Mouse (Mus musculus): ENCODE measurements around the gene Spns1. TPM values are rescaled to one million over a fixed set of nuclear protein-coding genes. Genes with fewer than 3 reads are reported as not detected.
"Not testable (repeated sequence)": the region's sequence is repeated elsewhere in the genome, so short reads cannot be mapped to it uniquely, and the experiment has no call there.

The Spns1 gene
- 10 to 100 TPM; 78.8 to 91.0 TPM for total RNA-seq (2021)
- long read RNA-seq, transcript Spns1-201 (12 exons, 2,219 nt): major isoform, 93 of 121 reads
- long read RNA-seq, partial matches to known transcripts: 20 of 121 reads
- long read RNA-seq, other reads (novel, unspliced or antisense): 8 of 121 reads

DNA sequence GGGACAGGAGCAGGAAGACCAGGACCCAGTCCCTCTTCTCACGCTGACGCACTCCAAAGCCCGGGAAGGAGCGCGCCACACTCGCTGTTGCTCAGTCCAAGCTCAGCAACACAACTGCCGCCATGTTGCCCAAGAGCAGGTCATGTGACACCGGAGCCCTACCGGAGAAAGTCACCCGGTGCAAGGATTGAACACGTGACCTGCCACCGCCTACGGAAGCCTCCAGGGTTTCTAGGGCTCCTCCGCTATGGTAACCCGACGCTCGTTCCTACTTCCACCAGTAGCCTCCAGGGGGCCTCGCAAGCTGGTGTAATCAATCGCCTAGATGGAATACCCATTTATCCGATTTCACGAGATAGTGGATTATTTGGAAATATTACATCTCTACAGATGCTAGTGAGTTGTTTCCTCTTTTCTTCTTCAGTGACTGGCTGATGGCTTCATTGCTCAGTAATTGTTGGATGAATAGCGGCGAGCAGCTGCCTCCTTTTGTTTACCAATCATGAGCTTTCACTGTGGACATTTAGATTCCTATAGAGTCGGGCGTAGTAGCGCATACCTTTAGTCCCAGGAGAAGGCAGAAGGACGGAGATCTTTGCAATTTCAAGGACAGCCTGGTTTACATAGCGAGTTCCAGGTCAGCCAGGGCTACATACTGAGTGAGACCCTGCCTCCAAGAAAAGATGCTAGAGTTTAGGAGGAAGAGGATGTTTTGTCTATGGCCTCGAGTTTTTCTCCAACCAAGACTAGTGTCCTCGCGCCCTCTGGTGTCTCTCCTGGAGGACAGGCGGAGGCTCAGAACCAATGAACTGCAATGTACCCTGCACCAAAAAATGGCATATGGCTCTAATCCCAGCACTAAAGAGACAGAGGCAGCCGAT is at the start of gene Spns1:
Spns1 (minus strand) TSS at position 173 of the 881 bp plus-strand sequence.
- DNase-seq (ENCODE audit: low spot score in 2 of 2): peak; percentile 96 to 97

DNA sequence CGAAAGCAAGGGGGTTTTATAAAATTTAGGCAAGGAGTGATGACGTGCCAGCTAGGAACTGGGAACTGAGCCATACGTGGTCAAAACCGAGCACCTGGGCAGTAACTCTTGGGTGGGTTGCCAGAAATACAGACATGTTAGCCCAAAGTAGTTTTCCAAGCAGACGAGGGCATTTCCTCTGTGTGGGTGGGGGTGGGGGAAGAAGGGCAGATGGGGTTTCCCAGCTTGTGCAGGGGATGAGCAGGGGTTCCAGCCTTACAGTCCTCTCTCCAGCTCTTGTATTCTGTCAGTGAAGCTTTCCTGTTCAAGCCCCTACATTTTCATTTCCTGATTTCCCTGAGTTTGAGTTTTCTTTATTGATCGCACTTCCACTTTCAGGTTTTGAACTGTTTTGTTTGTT is 46.9 kb upstream of the Spns1 start:
- no peak for DNase-seq (ENCODE audit: low spot score in 2 of 2)

DNA sequence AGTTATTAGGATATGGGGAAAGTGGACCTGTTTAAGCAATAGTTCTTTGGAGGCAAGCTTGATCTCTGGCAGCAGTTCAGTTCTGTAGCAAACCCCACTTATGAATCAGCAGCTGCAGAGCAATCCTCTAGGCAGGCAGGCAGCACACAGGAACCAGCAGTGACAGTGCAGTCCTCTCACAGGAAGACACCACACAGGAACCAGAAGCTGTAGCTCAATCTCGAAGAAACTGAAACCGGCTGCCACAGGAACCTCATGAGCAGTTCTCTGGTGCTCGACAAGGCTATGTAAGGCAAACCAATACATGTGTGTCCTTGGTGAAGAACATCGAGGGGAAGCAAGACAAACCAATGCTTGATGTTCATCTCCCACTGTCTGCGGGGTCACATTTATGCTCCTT is 44.5 kb upstream of the Spns1 start:
- no peak for DNase-seq (ENCODE audit: low spot score in 2 of 2)

DNA sequence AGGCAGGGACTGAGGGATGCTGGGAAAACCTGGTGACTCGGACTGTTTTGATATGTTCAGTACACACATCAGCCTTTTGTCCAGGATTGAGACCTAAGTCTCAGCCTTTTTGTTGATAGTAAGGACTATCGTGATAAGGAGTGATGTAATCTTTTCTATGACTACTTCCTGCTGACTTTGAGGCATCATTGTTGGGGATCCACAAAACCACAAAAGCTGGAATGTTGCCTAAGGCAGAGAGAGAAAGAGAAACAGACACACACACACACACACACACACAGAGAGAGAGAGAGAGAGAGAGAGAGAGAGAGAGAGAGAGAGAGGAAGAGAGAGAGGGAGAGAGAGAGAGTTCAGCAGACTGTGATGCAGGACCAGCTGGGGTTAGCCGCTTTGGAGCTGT is 41.2 kb upstream of the Spns1 start:
- DNase-seq (ENCODE audit: low spot score in 2 of 2): no peak

DNA sequence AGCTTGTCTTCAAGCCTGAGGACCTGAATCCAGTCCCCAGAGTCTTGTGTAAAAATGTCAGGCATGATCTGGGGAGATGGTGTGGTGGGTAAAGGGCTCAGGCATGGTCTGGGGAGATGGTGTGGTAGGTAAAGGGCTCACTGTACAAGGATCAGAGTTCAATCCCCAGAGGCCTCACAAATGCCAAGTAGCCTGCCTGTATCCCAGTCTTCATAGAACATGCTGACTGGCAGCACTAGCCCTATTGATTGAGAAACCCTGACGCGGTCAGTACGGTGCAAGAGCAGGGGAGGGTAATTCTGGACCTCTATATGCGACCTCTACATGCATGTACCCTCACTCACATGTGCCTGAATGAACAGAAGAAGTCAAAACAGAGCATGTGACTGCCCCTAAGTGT is 40.4 kb upstream of the Spns1 start:
- no peak for DNase-seq (ENCODE audit: low spot score in 2 of 2)

DNA sequence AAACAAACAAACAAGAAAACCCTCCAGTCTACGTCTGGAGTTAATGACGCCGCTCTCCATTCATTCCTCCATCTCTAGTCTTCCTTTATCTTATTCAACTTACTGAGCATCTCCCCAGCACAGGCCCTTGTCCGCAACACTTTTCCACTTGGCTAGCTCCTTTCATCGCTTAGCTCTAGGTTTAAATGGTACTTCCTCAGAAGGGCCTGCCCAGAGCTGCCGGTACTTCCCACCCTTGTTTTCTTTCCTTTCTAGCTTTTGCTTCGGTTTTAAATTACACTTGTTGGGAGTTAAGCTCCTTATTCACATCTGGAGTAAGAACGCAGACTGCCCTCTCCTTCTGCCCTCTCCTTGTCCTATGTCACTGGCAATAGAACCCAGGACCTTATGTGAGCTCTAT is 39.8 kb upstream of the Spns1 start:
- no peak for DNase-seq (ENCODE audit: low spot score in 2 of 2)

DNA sequence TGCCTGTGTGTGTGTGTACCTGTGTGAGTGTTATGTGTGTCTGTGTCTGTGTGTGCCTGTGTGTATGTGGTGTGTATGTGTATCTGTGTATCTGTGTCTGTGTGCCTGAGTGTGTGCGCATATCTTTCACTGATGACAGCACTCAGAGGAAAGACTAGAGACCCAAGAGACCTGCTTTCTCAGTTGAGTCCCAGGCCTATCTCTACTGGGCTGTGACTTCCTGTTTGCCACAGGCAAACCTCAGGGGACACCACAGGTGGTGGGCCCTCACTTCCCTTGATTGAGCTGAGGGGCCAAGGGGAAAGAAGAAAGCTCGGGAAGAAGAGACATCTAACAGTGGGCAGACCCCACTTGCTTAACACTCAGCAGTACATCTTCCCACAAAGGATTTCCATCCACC is 39.4 kb upstream of the Spns1 start:
- DNase-seq (ENCODE audit: low spot score in 2 of 2): no peak

DNA sequence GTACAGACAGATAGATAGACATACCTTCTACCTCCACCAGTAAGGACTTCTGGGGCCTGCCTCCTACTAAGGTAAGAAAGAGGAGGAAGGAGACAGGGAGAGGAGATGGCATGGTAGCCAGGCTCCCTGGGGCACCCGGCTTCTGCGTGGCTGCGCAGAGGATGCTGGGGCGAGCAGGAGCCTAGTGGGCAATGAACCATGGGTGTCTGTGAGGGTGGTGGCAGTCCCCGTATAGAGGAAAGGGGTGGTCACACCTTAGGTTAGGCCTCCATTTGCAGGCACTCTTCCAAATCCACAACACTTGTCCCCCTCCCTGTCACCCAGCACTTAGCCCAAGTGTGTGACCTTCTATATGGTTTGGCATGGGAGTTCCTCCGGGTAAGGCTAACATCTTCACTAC is 37.5 kb upstream of the Spns1 start, which contains the start of gene Cd19:
Cd19 (minus strand) TSS at position 165 of the 400 bp plus-strand sequence.
- DNase-seq (ENCODE audit: low spot score in 2 of 2): no peak

DNA sequence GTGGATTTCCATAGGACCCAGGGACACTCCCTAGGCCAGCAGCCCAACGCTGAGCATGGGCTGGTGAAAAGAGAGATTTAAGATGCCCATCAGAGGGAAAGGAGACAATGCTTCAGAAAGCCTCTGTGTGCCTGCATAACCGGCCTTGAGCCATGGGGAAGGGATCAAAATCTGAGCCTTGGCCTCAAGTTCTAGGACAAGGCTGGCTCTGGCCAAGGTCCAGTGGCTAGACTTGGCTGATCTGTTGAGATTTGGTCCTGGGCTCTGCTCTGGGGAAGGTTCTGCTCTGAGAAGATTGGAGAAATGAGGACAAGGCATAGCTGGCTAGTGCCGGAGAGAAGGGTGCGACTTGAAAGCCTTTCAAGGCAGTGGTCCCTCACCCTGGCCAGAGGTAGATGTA is 33.8 kb upstream of the Spns1 start:
- no peak for DNase-seq (ENCODE audit: low spot score in 2 of 2)

DNA sequence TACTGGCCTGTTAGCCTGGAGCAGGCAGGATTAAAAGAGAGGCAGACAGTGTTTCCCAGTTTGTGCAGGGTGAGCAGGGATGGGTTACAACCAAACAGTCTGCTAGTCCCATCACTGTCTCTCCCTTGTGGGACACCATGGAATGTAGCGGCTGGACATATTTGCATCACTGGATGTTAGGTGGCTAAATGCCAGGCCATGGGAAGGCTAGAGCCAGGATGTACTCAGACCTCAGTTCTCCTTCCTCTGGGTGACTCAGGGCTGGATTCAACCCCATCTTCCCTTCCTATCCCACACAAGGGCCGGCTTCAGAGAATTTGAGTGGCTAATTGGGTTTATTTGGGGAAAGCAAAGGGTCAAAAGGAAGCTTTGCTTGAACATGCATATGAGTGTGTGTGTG is 31.4 kb upstream of the Spns1 start:
- no peak for DNase-seq (ENCODE audit: low spot score in 2 of 2)

DNA sequence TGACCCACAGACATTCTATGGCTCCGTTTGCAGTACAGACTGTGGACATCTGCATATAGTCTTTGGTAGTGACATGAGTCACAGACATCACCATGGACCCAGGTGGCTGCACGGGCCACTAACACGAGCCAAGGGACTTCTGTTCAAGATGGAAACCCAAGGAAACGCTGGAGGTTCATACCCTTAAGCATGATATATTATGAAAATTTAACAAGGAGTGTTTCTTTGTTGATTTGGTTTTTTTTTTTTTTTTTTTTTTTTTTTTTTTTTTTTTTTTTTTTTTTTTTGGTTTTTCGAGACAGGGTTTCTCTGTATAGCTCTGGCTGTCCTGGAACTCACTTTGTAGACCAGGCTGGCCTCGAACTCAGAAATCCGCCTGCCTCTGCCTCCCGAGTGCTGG is 25.3 kb upstream of the Spns1 start:
- DNase-seq (ENCODE audit: low spot score in 2 of 2): not testable (repeated sequence)

DNA sequence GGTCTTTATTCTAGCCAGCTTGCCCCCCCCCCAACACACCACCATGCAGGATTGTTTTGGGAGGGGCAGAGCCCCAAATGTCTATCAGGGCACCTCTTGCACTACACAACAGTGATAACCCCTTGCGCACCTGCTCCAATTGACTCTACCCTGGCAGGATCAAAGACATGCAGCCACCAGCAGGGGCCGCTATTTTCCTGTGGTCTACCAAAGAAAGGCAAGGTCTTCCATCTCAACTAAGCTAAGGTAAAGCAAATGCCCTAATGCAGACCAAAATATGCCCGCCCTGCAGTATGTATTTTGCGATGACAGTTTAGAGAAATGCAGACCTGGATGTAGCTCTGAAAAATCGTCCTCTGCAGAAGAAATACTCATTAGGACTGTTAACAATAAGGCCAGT is 22.3 kb upstream of the Spns1 start:
- DNase-seq (ENCODE audit: low spot score in 2 of 2): peak; percentile 83 to 85

DNA sequence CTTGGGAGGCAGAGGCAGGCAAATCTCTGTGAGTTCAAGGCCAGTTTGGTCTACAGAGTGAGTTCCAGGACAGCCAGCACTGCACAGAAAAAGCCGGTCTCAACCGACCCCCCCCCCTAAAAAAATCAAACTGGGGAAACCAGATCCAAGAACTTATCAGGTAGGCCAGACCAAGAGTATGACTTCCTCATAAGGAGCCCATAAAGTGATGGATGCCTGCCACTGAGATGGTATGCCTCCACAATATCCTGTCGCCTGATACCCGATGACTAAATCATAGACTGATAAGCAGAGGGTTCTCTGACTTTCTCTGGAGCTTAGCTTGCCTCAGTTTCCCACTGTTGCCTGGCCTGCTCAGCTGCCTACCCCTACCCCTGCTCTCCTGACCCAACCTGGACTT is 20.6 kb upstream of the Spns1 start:
- DNase-seq (ENCODE audit: low spot score in 2 of 2): no peak

DNA sequence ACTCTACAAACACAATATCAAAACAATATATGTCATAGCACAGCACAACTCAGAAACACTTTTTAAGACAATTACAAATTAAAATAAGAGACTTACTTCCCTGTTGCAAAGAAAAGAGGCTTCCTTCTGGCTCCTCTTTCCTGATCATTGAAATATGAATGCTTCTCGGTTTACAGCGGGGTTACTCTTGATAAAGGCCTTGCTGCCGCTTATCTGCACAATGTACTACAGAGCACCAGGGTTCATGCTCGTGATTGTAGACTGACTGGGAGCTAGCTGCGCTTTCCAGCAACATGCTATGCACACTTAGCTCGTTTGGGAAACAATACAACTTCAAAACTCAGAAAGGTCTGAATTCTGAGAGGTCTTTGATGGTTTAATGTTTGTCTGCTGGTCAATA is 20.0 kb upstream of the Spns1 start:
- DNase-seq (ENCODE audit: low spot score in 2 of 2): no peak

DNA sequence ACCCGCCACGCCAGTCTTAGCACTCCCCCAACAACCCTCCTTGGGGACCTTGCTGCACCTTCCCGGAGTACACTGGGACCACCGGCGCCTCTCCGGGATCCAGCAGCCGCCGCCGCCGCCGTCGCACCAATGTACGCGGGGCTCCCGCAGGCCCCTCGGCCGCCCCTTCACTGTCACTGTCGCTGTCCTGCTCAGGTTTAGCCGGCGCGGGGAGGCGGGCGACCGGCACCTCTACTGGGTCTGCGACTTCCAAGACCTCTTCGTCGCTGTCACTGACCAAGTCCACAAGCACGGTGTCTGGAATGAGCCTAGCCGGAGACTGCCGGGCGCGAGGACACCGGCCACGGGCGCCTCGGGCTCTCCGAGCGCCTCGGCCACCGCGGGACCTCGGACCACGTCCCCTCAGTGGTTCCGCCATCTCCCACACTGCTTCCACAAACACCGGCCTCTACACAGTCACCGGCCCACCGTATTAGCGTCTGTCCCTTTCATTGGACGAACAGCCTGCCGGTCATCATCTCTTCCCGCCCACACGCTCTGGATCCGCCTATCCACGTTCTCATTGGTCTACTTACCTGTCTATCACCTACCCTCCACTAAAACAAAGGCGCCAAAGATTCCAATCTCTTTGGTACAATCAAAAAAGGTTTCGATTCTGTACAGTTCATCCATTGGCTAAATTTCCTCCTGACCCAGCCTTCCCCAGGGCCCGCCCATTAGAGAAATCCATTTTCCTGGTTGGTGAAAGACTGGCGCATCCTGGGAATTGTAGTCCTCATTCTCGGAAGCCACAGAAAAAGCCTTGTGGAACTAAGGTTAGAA is 19.3 kb upstream of the Spns1 start, which contains the start of gene Nfatc2ip:
Nfatc2ip (minus strand) TSS at position 440 of the 822 bp plus-strand sequence.
- peak; percentile 97 to 98 for DNase-seq (ENCODE audit: low spot score in 2 of 2)

DNA sequence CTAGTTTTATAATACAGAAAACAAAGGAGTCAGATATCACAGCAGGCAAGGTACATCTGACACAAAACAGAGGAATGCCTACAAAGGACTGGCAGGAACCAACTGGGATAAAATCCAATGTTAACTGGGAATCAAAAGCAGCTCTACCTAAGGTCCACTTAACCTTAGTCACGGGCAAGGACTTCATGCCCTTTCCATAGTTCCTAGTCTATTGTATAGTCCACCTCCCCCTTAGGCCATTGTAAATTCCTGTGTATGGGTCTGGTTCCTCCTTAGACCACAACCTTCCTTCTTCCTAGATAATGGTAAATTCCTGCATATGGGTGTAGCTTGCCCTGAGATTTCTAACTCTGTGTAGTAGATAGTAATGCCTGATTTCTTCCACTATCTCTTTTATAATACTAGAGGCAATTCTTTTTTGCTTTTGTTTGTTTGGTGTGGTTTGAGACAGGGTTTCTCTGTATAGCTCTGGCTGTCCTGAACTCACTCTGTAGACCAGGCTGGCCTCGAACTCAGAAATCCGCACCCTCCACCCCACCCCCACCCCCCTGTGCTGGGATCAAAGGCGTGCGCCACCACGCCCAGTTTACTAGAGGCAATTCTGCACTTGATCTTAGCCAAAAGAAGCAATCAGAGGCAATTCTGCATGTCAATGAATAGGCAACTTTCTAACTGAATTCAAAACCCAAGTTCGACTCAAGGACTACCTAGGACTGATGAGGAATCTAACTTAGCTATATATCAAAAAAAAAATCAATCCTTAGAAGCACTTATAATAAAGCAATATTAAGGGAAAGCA is 15.0 kb upstream of the Spns1 start:
- DNase-seq (ENCODE audit: low spot score in 2 of 2): not testable (repeated sequence)

DNA sequence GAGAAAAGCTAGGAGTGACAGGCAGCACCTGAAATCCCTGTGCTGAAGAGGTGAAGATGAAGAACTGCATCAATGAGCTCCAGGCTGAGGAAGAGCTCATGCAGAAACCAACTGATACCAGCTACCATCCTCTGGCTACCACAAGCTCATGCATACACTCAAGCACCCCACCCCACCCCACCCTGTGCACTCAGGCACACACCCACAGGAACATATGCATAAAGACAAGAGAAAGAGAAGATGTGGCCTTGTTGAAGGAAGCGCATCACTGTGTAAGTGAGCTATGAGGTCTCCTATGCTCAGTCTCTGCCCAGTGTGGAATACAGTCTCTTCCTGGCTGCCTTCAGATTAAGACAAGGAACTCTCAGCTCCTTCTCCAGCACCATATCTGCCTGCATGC is 10.9 kb upstream of the Spns1 start:
- no peak for DNase-seq (ENCODE audit: low spot score in 2 of 2)

DNA sequence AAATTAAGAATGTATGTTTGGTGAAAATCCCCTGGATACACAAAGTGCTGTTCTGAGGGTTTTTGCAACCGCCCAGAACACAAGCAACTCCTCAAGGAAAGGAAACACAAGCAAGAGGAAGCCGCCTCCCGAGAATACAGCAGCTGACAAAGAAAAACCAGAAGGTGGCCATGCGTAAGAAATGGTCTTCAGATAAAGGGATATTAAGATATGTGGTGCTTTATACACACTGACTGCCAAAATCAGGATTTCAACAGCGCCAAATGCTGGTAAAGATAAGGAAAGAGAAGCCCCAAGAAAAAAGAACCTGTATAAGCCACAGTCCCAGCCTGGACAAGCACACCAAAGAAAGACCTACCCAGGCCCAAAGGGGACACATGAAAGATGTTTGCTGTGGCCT is 6.3 kb upstream of the Spns1 start:
- DNase-seq (ENCODE audit: low spot score in 2 of 2): no peak

DNA sequence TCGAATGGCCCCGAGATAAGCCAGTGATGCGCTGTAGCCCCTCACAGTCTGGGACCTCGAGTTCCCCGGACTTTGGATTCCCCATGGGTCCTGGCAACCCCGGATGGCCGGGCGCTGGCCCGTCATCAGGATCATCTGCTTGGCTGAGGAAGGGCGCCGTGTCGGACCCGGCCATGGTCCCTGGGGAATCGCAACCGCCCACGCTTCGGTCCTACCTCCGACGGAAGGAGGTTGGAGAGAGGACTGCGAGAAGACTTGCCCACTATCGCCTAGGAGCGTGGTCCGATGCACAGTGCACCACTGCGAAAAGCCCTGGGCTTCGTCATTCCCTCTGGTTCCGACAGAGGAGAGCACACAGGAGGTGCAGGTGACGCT is 360 bp downstream of the Spns1 start:
- DNase-seq (ENCODE audit: low spot score in 2 of 2): no peak

DNA sequence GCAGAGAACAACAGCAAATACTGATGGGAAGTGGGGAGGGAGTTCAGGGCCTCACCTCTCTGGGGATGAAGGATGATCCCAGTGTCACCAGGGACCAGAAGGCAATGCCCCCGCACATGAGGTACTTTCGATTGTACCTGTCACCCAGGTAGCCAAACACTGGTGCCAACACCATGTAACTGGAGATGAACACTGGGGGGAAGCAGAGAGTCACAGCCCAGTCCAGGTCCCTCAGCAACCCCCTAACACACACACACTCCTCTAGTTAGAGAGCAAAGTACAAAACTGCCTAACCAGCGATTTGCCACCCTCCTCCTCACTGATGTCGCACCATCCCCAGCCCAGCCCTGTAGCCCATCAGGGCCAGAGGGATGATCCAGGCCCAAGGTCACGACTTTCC is 2.2 kb downstream of the Spns1 start:
- DNase-seq (ENCODE audit: low spot score in 2 of 2): no peak

DNA sequence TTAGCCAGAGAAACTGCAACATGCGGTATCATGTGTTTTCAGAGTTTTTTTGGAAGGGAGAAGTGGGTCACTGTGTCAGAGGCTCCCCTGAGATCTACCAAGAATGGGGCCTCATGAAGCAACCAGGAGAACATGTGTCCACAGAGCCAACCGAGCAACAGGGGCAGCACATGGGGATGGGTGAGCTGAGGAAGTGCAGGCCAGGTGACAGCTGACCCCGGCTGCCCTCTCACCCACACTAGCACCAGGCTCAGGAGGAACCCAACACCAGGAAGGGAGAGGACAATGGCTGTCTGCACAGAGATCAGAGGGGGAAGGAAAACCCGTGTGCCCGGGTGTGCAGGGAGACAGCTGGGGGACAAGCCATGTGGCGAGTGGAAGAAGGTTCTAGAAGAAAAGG is 2.7 kb downstream of the Spns1 start:
- no peak for DNase-seq (ENCODE audit: low spot score in 2 of 2)
